Mouse (Mus musculus) ES-E14 (cell line): ENCODE measurements at regions not wholly inside any gene's neighbourhood (a gene's known extent, or its start where the extent isn't known, plus 50 kb on each side); places are given as distances from the start of the nearest gene placed in this dataset.

Source experiments
- DNase-seq: peaks from one replicate; pipeline ENCODE4 v3.0.0-alpha.2; 2013; ENCODE audit warnings: low read depth, low spot score
- H3K27ac ChIP-seq: 2 replicates; pipeline ENCODE4 v1.5.1; 2012; ENCODE audit warnings: low read depth, mild to moderate bottlenecking, low read length, moderate library complexity, mixed read lengths; ENCODE audit not compliant: poor library complexity, insufficient read depth, severe bottlenecking
- H3K36me3 ChIP-seq: 2 replicates; pipeline ENCODE4 v1.6.1; 2012; ENCODE audit warnings: mild to moderate bottlenecking, low read length, moderate library complexity, mixed read lengths; ENCODE audit not compliant: control insufficient read depth, poor library complexity, insufficient read depth, severe bottlenecking
- H3K4me1 ChIP-seq, 2 experiments: fragments of 150-350 bp in 1 of 2; sonication (generic) in 1 of 2; 2 replicates each; pipeline ENCODE4 v1.6.1; 2012; ENCODE audit warnings: low read length in 2 of 2, mild to moderate bottlenecking in 1 of 2, mixed read lengths in 1 of 2; ENCODE audit not compliant: control insufficient read depth in 2 of 2, insufficient read depth in 2 of 2, poor library complexity in 1 of 2
- H3K4me3 ChIP-seq, 2 experiments: fragments of 150-350 bp in 1 of 2; sonication (generic) in 1 of 2; 2 replicates each; pipeline ENCODE4 v1.5.1; 2012; ENCODE audit warnings: low read length in 2 of 2, low read depth in 1 of 2, mild to moderate bottlenecking in 1 of 2, mixed read lengths in 1 of 2; ENCODE audit not compliant: insufficient read depth in 1 of 2, poor library complexity in 1 of 2, severe bottlenecking in 1 of 2
- H3K9ac ChIP-seq: 2 replicates; pipeline ENCODE4 v1.6.1; 2012; ENCODE audit warnings: low read depth, mild to moderate bottlenecking, low read length, mixed read lengths; ENCODE audit not compliant: poor library complexity, insufficient read depth, severe bottlenecking
- H3K9me3 ChIP-seq: fragments of 150-350 bp; sonication (generic); 2 replicates; pipeline ENCODE4 v1.6.1; 2012; ENCODE audit warnings: low read depth, mild to moderate bottlenecking, low read length; ENCODE audit not compliant: control insufficient read depth, insufficient read depth
- CHD2 ChIP-seq: IDR thresholded peaks from 2 replicates; pipeline ENCODE4 v1.6.1; 2014; ENCODE audit warnings: mild to moderate bottlenecking, low read depth, low read length, inconsistent platforms
- HCFC1 ChIP-seq: IDR thresholded peaks from 2 replicates; pipeline ENCODE4 v1.6.1; 2012; ENCODE audit warnings: low read length, inconsistent platforms, borderline replicate concordance; ENCODE audit not compliant: insufficient read depth
- MAFK ChIP-seq: IDR thresholded peaks from 2 replicates; pipeline ENCODE4 v1.6.1; 2014; ENCODE audit warnings: mild to moderate bottlenecking, low read depth, low read length, inconsistent platforms; ENCODE audit not compliant: insufficient read depth
- ZC3H11A ChIP-seq: IDR thresholded peaks from 2 replicates; pipeline ENCODE4 v1.6.1; 2012; ENCODE audit warnings: low read depth, mild to moderate bottlenecking, inconsistent platforms, low read length, borderline replicate concordance
- ZNF384 ChIP-seq: IDR thresholded peaks from 2 replicates; pipeline ENCODE4 v1.6.1; 2012; ENCODE audit warnings: low read depth, low read length, inconsistent platforms
- in situ Hi-C, 2 experiments: fragments of 600-800 bp; cut with MboI; formaldehyde crosslinking; loops; one replicate each; pipeline ENCODE4 v1.15.1; 2025; ENCODE audit warnings: low sequenced_read_pairs in 2 of 2, inconsistent platforms in 1 of 2; ENCODE audit not compliant: unreplicated experiment in 2 of 2

- no peak for DNase-seq
Observed at GRCm38 (mm10) chr3:147542285-147542684, 690.1 kb downstream of the Ttll7 start.

GRCm38 (mm10) chr3:147537584-147537983 lies 685.4 kb downstream of the Ttll7 start:
- Histone ChIP-seq H3K9ac (no peak overlapping the region), H3K36me3 (no peaks in the 10 kb centered on the region), H3K4me3 (no peak overlapping the region), H3K9me3 (no peaks in the 10 kb centered on the region), H3K4me1 (no peaks in the 10 kb centered on the region), H3K27ac (no peak overlapping the region)
- TF ChIP-seq CHD2 = no peak
- no peak for DNase-seq
- in situ Hi-C loops = no loop called here

More at GRCm38 (mm10) chr3:147542285-147542684, 690.1 kb downstream of the Ttll7 start:
- no peak for TF ChIP-seq MAFK
- no peak for TF ChIP-seq HCFC1
- no peak for TF ChIP-seq CHD2
- no peak for TF ChIP-seq ZNF384
- TF ChIP-seq ZC3H11A = no peak
- in situ Hi-C loops = no loop called here
- Histone ChIP-seq H3K4me3 (no peak overlapping the region), H3K9ac (no peak overlapping the region), H3K9me3 (no peaks in the 10 kb centered on the region), H3K4me1 (no peaks in the 10 kb centered on the region), H3K36me3 (no peaks in the 10 kb centered on the region), H3K27ac (no peak overlapping the region)

GRCm38 (mm10) chr3:147532196-147532595 lies 680.0 kb downstream of the Ttll7 start:
- H3K4me1 ChIP-seq = no peaks in the 10 kb centered on the region
- in situ Hi-C loops = no loop called here

GRCm38 (mm10) chr3:147531608-147532180 lies 679.5 kb downstream of the Ttll7 start:
- H3K27ac ChIP-seq = no peak overlapping the region
- H3K4me3 ChIP-seq = no peak overlapping the region
- H3K36me3 ChIP-seq = no peaks in the 10 kb centered on the region
- H3K9me3 ChIP-seq = no peaks in the 10 kb centered on the region
- in situ Hi-C loops = no loop called here
- DNase-seq = no peak
- H3K4me1 ChIP-seq = no peaks in the 10 kb centered on the region
- H3K9ac ChIP-seq = no peak overlapping the region
- TF ChIP-seq ZNF384 (no peak), CHD2 (no peak), ZC3H11A (no peak), MAFK (no peak), HCFC1 (no peak)

More at GRCm38 (mm10) chr3:147532196-147532595, 680.0 kb downstream of the Ttll7 start:
- TF ChIP-seq ZC3H11A = no peak
- no peak for TF ChIP-seq MAFK
- no peak for TF ChIP-seq HCFC1
- no peak for TF ChIP-seq ZNF384
- TF ChIP-seq CHD2 = no peak
- Histone ChIP-seq H3K36me3 (no peaks in the 10 kb centered on the region), H3K9me3 (no peaks in the 10 kb centered on the region), H3K4me3 (no peak overlapping the region), H3K27ac (no peak overlapping the region), H3K9ac (no peak overlapping the region)
- no peak for DNase-seq
